Mouse (Mus musculus): Measurements from ENCODE around the gene Ofd1. TPM values are rescaled to one million over a fixed set of nuclear protein-coding genes. Genes with fewer than 3 reads are reported as not detected.

Ofd1 gene
- polyA plus RNA-seq (2012; rRNA removed), result 0.99 and 1.5 TPM in 2 replicates

DNA sequence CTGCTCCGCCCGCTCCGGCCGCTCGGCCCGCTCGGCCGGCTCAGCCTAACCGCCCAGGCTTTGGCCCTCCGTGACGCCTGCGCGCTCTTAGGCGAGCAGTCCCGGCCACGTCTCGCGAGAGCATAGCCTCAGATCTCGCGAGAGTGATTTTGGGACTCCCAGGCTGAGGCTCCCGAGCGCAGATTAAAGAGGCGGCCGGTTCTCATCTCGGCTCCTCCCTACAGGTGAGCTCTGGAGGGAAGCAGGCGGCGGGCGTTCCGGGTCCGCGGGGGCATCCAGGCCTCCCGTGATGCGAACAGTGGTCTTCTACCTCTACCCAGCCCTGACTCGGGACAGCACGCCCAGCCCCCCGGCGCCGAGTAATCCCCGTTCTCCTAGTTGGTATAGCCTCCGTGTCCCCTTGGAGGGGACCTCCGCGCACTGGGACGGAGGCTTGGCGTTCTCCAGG lies at the start of gene Ofd1:
TSS of gene Ofd1 (minus strand) at position 89 of the 448 bp plus-strand sequence.

DNA sequence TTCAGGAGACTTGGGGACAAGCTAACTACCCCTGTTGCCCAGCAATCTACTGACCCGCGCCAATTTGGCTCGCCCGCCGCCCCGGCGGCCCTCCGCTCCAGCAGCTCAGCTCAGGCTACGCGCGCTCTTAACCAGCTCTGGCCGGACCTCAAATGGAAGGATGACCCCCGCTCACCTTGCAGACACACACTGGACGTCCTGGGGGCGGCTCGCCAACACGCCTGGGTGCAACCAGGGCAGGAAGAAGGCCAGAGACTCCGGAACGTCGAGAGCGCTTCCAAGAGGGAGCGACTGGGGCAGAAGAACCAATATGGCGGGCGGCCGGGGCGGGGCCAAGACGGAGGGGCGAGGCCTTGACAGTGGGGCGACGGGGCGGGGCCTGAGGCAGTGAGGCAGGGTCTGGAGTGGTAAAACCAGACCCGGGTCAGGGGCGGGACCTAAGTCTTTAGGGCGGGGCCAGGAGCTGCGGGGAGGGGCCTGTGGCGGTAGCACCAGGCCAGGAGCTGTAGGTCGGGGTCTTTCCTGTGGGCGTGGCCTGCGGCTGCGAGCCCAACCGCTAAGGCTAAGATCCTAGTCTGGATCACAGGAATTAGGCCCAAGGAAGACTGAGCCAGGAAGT lies 39.0 kb upstream of the Ofd1 start, which contains the start of gene Rab9:
TSS of gene Rab9 (minus strand) at position 503 of the 619 bp plus-strand sequence.

DNA sequence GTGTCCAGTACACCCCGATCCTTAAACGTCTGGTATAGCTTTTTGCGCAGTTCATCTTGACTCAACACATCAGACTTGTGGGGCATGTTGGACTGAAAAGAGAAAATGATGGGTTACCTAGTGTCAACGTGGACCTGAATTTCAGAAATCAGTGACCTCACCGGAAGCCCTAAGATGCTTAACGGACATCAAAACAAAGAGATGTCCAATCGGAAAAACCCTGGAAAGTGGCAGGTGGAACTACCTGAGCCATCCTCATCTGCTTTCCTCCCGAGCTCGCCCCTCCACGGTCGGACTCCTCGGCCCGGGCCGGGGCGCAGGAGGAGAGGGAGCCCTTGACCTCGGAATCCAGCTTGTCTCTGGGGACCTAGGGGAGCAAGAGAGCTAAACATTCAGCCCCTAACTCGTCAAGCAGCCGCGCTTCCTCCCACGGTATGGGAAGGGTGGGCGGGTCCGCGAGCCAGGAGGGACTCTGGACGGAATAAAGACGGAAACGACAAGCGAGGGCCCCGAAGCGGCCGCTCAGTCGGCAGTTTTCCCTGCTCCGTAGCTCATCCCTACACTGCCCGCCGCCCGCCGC lies 378 bp downstream of the Ofd1 start, which contains the start of gene Trappc2:
TSS of gene Trappc2 (plus strand) at position 539 of the 580 bp plus-strand sequence.

Other genes starting within 250 kb of the Ofd1 start
- 12.0 and 14.3 TPM in 2 replicates for gene Gpm6b, start 201.8 kb downstream of the Ofd1 start, polyA plus RNA-seq (2012; rRNA removed)
- 1.3 and 1.5 TPM in 2 replicates for gene Trappc2, start 130 bp downstream of the Ofd1 start, polyA plus RNA-seq (2012; rRNA removed)
- gene Rab9, start 39.2 kb upstream of the Ofd1 start, polyA plus RNA-seq (2012; rRNA removed), result 2.6 and 3.9 TPM in 2 replicates
- 0.97 and 1.00 TPM in 2 replicates for gene Tceanc, start 77.9 kb upstream of the Ofd1 start, polyA plus RNA-seq (2012; rRNA removed)
- 3.1 and 3.4 TPM in 2 replicates for gene Egfl6, start 145.0 kb upstream of the Ofd1 start, polyA plus RNA-seq (2012; rRNA removed)